Mouse (Mus musculus): ENCODE results near the gene Rab26.

Rab26 gene

DNA sequence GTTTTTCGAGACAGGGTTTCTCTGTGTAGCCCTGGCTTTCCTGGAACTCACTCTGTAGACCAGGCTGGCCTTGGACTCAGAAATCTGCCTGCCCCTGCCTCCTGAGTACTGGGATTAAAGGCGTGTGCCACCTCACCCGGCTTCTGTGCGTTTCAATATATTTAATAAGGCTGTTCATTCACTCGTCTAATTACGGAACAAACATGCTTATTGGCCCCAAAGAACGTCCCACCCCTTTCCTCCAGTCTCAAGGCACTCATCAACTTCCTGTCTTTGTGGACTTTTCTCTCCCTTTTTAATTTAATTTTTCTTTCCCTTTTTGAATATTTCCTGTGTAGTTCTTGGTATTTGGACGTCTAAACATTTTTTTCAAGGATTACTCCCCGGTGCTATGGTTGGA, 14.4 kb upstream of the Rab26 start:
- CTCF ChIA-PET, result interaction anchor here (0.7 to 1.3 kb wide), 4 partner anchors 14 to 306 kb away, joined by 3 to 5 read pairs (median 3); partner anchors contain the start of gene Rab26

DNA sequence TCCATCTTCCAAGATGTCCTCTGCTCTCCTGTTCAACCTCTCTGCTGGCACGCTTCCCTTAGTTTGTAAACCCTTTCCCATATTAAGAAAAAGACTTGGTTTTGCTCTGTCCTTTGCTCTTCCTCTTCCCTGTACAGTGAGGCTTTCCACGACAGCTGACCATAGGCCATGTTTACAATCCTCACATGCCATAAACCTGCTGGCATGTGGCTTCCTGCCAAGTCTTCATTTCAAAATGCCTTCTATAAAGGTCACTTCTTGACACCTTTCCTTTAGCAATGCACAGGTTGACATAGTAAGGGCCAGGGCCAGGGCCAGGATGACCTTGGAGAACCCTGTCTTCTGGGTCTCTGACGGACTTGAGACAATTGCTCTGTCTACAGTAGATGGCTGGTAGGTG, 12.2 kb upstream of the Rab26 start:
- CTCF ChIA-PET, result no interaction called here

DNA sequence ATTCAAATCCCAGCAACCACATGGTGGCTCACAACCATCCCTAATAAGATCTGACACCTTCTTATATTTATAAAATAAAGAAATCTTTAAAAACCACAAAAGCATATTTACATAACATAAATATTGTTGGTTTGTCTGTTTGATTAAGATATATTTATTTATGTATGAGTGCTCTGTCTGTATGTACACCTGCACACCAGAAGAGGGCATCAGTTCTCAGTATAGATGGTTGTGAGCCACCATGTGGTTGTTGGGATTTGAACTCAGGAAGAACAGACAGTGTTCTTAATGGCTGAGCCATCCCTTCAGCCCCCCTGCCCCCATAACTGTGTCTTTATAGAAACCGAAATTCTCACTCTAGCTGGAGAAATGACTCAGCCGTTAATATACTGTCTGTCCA, 11.2 kb upstream of the Rab26 start:
- CTCF ChIA-PET, result no interaction called here

DNA sequence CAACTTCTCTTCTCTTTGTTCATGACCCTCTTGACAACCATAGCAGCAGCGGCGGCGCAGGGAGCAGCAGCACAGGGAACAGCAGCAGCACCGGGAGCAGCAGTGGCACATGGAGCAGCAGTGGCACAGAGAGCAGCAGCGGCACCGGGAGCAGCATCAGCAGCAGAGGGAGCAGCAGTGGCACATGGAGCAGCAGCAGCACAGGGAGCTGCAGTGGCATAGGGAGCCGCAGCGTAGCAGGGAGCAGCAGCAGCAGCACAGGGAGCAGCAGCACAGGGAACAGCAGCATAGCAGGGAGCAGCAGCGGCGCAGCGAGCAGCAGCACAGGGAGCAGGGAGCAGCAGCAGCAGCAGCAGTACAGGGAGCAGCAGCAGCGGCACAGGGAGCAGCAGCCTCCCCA, 10.6 kb upstream of the Rab26 start:
- CTCF ChIA-PET, result no interaction called here

DNA sequence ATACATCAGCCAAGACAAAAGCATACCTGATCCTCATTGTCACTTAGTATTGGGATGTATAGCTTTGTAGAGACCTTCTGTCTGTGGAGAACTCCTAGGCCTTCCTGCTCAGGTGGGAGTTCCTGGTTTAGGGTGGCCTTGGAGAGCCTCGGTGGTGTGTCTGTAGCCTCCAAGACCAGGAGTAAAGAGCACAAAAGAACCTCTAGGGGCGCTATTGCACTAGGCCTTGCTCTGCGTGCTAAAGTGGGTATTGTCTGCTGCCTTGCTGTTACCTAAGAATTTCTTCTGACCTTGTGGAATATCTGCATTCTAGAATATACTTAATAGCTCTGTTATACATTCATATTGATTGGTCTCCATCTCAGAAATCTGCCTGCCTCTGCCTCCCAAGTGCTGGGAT, 6.4 kb upstream of the Rab26 start:
- CTCF ChIA-PET, result interaction anchor here (0.6 to 1.2 kb wide), 3 partner anchors 9 to 97 kb away, joined by 3 to 4 read pairs (median 3); no protein-coding TSS in a partner anchor

DNA sequence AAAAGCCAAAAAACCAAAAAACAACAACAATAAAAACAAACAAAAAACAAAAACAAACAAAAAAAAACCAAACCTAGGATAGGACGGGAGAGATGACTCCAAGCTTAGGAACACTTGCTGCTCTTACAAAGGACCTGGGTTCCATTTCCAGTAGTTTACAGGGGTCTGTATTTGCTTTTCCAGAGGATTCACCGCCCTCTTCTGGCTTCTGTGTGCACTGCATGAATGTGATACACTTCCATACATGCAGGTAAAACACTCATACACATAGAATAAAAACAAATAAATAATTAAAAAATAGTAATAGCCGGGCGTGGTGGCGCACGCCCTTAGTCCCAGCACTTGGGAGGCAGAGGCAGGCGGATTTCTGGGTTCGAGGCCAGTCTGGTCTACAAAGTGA, 4.9 kb upstream of the Rab26 start:
- CTCF ChIA-PET, result interaction anchor here (0.5 to 0.7 kb wide), 3 partner anchors 16 to 89 kb away, joined by 3 read pairs; no protein-coding TSS in a partner anchor

DNA sequence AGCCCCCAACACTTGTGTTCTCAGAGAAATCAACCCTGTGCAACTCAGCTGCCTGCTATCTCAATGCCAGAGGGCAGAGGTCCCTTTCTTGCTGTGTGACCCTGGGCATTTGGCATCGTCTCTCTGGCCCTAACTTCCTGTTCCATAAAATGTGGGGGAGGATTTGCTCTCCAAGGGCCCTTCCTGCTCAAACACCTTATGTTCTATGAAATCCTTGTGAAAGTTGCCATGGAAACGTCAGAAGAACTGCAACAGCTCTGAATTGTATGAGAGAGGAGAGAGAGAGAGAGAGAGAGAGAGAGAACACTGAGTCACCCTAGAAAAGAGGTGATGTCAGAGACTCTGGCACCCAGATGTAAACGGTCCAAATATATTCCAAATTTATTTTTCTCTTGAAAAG, 3.5 kb upstream of the Rab26 start:
- CTCF ChIA-PET, result no interaction called here

DNA sequence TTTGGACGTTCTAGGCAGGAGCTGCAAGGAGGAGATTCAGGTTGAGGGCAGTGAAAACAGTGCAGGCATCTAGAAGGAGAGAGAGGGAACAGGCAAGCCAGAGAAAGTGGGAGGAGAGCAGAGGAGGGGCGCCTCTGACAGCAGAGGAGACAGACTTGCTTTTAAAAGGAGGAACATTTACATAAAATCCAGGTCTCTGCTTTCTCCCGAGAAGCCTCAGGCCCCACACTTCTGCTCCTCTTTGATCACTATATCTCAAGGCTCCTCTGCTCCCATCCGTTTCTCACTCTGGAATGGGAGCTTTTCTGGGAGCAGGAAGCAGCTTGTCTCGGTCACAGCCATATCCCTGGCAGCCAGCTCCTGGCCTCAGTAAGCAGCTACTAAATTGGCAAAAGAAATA, 1.3 kb upstream of the Rab26 start:
- CTCF ChIA-PET, result no interaction called here

DNA sequence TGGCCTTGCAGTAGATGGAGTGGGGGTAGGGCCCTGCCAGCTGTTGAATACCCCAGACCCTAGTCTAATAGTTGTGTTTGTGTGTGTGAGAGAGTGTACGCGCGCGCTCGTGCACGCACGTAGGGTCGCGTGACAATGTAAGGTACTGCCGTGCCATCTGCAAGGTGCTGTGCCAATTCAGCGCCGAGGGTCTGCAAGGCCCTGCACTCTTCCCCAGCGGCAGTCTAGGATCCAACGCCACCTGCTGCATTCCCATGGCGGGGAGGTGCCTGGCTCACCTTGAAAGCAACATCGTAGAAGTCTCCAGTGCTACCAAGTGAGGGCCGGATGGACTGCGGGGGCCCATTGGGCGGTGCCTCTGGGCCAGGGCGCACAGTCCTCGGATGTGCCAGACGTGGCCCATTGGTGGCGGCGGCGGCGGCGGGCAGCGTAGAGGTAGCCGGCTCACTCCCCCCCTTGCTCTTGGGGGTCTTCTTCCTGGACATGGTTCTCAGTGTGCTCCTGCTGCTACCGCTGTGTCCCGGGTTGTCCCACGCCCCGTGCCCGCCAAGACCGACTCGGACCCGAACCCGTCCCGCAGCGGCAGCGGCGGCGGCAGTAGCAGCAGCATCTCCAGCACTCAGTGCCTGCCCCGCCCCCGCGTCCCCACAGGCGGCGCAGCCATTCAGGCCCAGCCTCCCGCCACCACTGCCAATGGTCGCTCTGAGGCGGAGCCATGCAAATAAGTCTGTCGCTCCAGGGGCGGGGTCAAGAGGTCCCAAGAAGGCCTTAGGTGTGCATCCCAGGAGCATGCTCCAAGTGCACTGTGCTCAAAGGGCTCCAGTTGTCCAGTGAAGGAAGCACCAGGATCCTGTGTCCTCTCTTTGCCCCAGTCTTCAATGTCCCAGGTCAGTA, 664 bp downstream of the Rab26 start:
- CTCF ChIA-PET, result interaction anchor here (0.7 kb wide), 1 partner anchor 19 kb away, joined by 3 read pairs; no protein-coding TSS in a partner anchor

DNA sequence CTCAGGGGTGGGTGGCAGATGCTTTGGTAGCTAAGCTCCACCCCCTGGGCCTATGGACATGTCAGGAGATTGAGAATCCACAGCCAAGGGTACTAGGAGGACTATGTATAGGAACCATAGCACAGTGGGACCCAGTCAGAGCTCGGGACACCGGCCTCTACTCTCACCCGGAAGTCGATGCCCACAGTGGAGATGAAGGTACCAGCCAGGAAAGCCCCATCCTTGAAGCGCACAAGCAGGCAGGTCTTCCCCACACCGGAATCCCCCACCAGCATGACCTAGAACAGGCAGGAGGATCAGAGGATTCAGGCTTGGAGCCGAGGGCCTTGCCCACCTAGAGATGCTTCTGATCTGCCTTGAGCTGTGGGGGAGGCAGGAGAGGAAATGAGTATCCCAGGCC, 2.0 kb downstream of the Rab26 start:
- CTCF ChIA-PET, result interaction anchor here (0.7 to 1.1 kb wide), 2 partner anchors 9 to 275 kb away, joined by 3 to 4 read pairs; no protein-coding TSS in a partner anchor

DNA sequence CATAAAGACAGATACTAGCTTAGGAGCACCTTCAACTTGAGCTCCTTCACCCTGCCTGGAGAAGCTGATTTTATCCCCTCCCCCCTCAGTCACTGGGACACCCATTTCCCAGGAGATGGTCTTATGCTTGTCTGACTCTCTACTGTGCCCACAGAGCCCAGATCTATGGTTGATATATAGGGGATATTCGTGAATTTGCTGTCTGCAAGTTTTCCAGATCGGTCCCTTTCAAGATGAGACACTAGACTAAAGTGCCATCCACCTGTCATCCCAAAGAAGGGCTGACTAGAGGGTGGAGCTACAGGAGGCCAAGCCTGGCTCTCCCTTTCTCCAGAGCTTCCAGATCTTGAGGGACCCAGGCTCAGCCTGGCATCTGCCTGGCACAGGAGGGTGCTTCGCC, 2.9 kb downstream of the Rab26 start:
- CTCF ChIA-PET, result interaction anchor here (1.1 kb wide), 1 partner anchor 10 kb away, joined by 3 read pairs; no protein-coding TSS in a partner anchor

DNA sequence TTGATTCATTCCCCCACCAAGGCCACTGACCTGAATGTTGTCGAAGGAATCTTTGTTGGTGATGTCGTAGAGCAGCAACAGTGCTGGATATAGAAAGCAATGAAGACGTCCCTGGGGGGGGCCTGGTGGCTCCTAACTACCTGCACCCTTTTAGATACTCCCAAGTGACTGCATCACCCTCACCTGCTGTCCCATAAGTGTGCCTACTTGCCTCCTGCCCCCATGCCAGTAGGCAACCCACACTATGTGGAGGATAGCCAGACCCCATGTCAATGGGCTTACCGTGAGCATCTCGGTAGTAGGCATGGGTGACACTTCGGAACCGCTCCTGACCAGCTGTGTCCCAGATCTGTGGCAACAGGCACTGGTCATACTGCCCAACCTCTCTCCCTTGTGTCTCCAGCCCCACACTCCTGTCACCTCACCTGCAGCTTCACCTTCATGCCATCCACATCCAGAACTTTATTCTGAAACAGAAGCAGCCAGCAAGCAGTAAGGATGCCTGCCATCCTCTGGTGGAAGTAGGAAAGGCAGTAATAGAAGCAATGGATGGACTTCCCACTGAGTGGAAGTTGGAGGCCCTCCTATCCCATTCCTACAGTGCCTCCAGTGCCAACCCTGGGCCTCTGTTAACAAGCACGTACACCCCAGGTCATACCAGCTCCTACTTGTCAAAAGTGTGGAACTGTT, 3.5 kb downstream of the Rab26 start:
- CTCF ChIA-PET, result interaction anchor here (1.1 kb wide), 1 partner anchor 10 kb away, joined by 3 read pairs; no protein-coding TSS in a partner anchor

DNA sequence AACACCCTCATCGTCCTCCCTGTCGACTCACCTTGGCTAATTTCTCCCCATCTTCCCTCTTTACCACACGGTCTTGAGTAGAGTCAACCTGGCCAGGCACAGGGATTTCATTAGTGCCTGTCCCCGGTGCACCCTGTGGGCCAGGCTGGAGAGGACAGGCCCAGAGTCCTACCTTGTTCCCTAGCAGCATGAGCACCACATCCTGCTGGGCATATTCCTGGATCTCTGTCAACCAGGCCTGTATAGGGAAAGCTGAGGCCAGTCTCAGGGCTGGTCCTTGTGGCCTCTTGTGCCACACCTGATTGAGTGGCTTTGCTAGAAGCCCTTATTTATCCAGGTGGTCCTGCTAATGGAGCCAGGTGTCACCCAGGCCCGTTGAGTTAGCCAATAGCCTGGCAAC, 4.1 kb downstream of the Rab26 start:
- CTCF ChIA-PET, result no interaction called here

DNA sequence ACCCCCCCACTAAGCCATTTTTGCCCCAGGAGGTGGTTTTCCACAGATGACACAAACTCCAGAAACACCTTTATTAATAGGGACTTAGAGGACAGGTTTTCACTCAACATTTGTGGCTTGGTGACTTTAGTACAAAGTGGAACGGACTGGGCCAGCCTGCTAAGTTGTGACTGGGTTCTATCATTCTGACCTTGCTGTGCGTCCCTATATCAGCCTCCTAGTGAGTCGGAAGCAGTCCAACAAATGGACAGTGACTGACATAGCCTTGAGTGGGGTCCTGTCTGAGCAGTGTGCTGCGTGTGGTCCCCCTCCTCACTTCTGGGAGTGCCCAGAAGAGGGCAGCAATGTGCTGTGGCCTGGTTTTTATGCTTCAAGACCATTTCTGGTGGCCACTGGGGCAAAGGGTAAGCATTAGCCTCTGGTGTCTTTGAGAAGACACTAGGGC, 5.0 kb downstream of the Rab26 start:
- CTCF ChIA-PET, result no interaction called here

DNA sequence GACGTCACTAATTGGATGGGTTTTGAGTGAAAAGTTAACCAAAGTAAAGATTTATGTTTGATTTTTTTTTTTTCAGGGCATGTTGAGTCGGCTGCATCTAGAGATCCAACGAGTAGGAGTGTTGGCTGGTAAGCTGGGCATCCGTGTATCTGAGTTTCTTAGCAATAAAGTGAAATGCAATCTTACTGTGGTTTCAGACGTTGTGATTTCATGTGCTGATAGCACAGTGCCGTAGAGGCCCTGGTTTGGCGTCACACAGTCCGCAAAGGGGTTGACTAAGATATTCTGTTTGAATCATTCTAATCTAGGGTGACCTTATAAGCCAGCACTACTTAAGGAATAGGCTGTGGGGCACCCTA, 5.5 kb downstream of the Rab26 start:
- CTCF ChIA-PET, result no interaction called here

DNA sequence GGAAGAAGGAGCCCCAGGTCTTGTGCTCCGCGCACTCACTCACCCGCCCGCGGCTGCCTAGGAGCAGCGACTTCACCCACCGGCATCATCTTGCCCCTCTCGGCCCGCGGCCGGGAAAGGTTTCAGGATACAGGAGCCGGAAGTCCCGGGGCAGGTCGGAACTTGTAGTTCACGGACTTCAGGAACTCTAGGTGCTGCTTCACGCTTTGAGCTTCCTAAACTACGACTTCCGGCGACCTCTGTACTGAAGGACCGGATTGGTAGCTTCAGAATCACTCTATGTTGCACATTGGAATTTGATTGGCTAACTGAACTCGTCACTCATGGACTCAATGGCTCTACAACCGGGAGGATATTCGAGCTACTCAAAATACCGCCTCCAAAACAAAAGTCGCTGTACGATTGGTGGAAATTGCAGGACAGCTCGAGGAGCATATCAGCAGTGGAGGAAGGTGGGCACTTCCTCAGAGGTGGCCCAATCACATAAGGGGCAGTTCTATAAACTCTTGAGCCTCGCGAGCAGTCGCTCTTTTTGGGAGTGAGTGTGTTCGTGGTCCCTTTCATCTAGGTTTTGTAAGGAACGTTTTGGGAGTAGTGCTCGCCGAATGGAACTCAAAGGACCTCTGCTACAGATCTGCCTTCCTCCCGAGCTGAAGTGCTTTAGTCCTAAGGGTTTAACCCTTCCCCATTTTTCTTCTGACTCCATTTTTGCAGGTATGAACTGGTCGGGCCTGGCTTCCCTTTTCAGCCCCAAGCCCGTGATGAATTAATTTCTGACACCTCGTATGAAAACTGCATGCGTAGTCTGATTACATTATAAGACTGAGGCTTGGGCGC, 6.1 kb downstream of the Rab26 start, which contains the start of gene Traf7:
TSS of gene Traf7 (minus strand) at position 216 of the 837 bp plus-strand sequence.
- CTCF ChIA-PET, result no interaction called here

DNA sequence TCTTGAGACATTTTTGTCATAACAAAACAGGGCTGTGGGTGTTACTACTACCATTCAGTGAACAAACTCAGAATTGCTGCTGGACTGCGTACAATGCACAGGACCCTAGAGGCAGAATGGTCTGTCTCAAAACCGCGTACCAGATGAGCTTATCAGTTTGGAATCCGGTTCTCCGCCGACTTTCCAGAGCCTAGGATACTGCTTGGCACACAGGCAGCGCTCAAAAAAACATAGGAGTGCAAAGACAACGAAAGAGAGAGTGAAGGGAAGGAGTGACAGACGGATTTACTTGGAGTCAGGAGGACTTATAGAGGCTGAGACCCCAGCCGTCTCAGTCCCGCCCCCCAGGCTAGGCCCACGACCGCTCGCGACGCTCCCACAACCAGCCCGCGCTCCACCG, 6.7 kb downstream of the Rab26 start:
- CTCF ChIA-PET, result no interaction called here

DNA sequence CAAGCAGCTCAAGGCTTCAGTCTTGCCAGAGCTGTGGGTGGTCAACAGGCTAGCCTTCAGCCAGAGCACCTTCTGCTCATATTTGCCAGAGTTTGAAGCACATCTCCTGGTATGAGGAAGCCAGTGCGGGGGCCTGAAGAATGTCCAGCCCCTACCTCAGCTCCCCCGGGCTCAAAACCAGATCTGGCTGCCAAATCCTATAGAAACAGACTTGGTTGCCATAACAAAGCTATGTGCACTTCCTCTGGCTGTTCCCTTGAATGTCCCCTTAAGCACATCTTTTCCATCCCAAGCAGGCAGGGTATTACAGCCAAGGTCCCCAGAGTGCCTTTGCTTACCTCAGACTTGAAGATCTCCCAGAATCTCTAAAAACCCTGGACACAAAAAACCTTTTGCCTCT, 9.3 kb downstream of the Rab26 start:
- CTCF ChIA-PET, result interaction anchor here (0.5 kb wide), 1 partner anchor 183 kb away, joined by 5 read pairs; no protein-coding TSS in a partner anchor

DNA sequence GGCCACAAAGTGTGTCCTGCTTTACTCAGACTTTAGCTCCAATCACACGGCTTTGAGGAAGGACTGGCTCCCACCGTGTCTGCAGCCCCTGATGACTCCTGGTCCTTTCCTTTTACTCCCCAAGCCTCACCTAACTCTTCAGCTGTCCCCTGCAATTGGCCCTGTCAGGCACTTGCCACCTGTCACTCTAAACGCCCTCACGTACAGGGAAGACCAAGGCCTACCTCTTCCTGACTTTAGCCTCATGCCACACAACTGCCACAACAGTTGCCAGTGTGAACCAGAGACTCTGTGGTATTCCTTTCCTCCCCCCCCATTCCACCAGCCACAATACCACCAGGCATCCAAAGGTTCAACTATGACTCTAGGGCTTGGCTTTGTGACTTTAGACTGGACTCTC, 13.6 kb downstream of the Rab26 start:
- CTCF ChIA-PET, result no interaction called here

DNA sequence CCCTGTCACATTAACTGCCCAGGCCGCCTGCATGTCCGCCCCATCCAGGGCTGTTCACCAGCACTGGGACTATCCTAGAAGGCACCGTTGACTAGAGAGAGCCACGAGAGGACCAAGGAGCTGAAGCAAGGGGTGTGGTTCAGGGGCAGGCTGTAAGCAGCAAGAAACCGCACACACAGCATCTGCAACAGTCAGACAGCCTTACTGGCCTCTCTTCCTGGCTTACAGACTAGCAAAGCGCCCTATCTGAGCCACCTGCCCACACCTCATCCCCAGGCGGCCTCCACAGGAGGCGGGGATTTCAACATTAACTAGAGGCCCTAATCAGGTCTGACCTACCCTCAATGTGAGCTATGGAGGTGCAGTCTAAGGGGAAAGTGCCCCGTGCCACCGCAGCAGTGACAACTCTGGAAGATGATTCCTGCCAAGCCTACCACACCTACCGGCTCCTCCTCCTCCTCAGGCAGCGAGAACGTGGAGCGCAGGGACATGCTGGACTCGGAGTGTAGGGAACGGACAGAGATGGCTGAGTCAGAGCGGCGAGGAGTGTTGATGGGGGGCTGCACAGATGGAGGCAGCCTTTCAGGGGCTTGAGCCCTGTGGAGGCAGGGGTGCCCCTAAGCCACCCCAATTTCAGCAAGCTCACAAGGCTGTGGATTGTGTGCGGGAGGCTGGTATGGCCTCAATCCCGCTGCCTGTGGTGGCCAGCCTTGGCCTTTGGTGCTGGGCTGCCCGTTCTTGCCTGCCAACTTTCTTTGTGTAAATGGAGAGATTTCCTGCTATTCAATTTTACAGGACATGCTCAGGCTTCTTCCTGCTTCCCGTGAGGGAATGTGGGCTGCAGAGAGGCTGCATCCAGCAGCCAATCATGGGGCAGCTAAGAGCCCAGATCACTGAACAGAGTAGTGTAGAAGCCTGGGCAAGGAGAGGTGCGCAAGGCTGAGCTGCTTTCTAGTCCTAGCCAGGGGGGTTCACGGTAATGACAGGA, 19.4 kb downstream of the Rab26 start:
- CTCF ChIA-PET, result no interaction called here

DNA sequence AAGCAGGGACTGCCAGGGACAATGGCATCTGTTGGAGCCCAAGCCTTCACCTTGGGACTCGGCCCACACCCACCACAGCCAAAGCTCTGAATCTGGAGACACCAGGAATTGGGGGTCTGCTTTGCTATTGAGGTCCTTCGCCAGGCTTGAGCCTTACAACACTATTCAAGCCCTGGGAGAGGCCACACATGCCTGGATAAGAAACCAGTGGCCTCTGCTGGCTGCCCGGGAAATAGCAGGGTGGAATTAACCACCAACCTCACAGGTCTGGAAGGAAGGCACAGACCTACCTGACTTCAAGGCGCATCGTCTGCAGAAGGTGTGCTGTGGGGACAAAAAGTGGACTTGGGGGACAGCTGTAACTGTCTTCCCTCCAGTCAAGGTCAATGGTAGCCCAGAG, 20.4 kb downstream of the Rab26 start:
- CTCF ChIA-PET, result no interaction called here
